Mouse (Mus musculus) bone marrow macrophage, adult 2 months (primary cell): Measurements from ENCODE around the gene Fam198b.
"Not testable (repeated sequence)": the region's sequence is repeated elsewhere in the genome, so short reads cannot be mapped to it uniquely, and the experiment has no call there.

ENCODE experiments used
- CTCF ChIP-seq: IDR thresholded peaks from 2 replicates; pipeline ENCODE4 v1.5.1; 2012; ENCODE audit warnings: low read depth, mild to moderate bottlenecking, low read length, moderate library complexity
- POLR2A ChIP-seq: IDR thresholded peaks from 2 replicates; pipeline ENCODE4 v1.6.1; 2012; ENCODE audit warnings: mild to moderate bottlenecking, low read depth, low read length, borderline replicate concordance

- TF ChIP-seq CTCF, POLR2A: not testable (repeated sequence)
These were observed 85.2 kb downstream of the Fam198b start for GRCm38 (mm10) chr3:79969536-79969935.
